Comparison of ENCODE assay signal across 28 mouse cellular contexts in the genomic region with DNA sequence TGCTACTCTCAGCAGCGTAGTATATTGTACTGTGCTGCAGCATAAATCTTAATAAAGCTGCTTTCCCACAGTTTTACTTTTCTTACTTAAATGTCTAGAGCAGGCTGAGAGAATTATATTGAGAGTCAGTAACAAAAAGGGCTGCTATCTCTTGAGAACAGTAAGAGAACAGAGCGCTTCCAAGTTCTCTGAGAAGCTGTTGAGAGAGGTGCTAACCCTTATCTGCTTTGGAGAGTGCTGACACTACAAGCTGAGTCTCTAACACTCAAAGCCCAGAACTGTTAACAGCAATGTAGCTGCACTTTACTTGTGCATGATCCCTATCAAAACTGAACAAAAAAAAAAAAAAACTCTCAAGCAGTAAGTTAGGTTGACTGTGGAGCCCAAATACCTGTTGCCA. TPM values are rescaled to one million over a fixed set of nuclear protein-coding genes. Genes with fewer than 3 reads are reported as not detected.
"Had no signal": no experiment of that assay in that cellular context is flagged by ENCODE, and none has a peak within 500 bp of the region (broad histone marks: within the 10 kb centered on the region; RNA-seq: fewer than 3 reads in every experiment).

No protein-coding gene starts in this region.

- ATAC-seq: inflammation-experienced regulatory T-cells, adult 6 months; intestine, embryonic 16.5 days; midbrain, embryonic 15.5 days had no signal

- H3K27me3 ChIP-seq: limb, embryonic 13.5 days; midbrain, embryonic 15.5 days; neural tube, embryonic 12.5 days; neural tube, embryonic 15.5 days; stomach, embryonic 15.5 days had no signal

- DNase-seq: kidney, adult 18-20 months; kidney, adult 9 months; kidney, postnatal 14 days; kidney, postnatal 4 days; left cerebral cortex, postnatal 4 days; lung, adult 2 months; lung, postnatal 14 days; retina, postnatal 1 day; right cerebral cortex, postnatal 25 days; spleen, adult 18-20 months; thymus, postnatal 25 days had no signal

- H3K4me3 ChIP-seq: limb, embryonic 13.5 days; midbrain, embryonic 12.5 days; midbrain, embryonic 15.5 days; neural tube, embryonic 12.5 days; neural tube, embryonic 15.5 days; stomach, embryonic 15.5 days had no signal

- H3K36me3 ChIP-seq: limb, embryonic 13.5 days; midbrain, embryonic 12.5 days; midbrain, embryonic 15.5 days; neural tube, embryonic 12.5 days; neural tube, embryonic 15.5 days; stomach, embryonic 15.5 days had no signal

- H3K4me1 ChIP-seq: neural tube, embryonic 12.5 days; stomach, embryonic 15.5 days had no signal

- H3K9me3 ChIP-seq: limb, embryonic 13.5 days; midbrain, embryonic 12.5 days; midbrain, embryonic 15.5 days; neural tube, embryonic 12.5 days; neural tube, embryonic 15.5 days; stomach, embryonic 15.5 days had no signal

- H3K9ac ChIP-seq: limb, embryonic 13.5 days; midbrain, embryonic 12.5 days; midbrain, embryonic 15.5 days; neural tube, embryonic 12.5 days; neural tube, embryonic 15.5 days; stomach, embryonic 15.5 days had no signal

- H3K27ac ChIP-seq: limb, embryonic 13.5 days; macrophage; midbrain, embryonic 12.5 days; midbrain, embryonic 15.5 days; neural tube, embryonic 12.5 days; neural tube, embryonic 15.5 days; stomach, embryonic 15.5 days had no signal

- H3K4me2 ChIP-seq: limb, embryonic 13.5 days; midbrain, embryonic 12.5 days; midbrain, embryonic 15.5 days; neural tube, embryonic 12.5 days; neural tube, embryonic 15.5 days; stomach, embryonic 15.5 days had no signal

RNA-seq across cellular contexts. Expression of a gene that starts 9.9 kb away (rescaled TPM):
- total RNA-seq: layer of hippocampus, adult 18-20 months; layer of hippocampus, postnatal 14 days; left cerebral cortex, adult 8-10 months; left cerebral cortex, postnatal 14 days; left cerebral cortex, postnatal 4 days; liver, adult 2 months had no signal
- polyA plus RNA-seq: intestine, embryonic 16.5 days; kidney, embryonic 16.5 days; limb, embryonic 13.5 days; liver, adult 2 months; lung, adult 2 months; lung, embryonic 16.5 days; macrophage; midbrain, embryonic 12.5 days; midbrain, embryonic 15.5 days; neural tube, embryonic 12.5 days; neural tube, embryonic 15.5 days; stomach, embryonic 15.5 days; thymus, postnatal 0 days had no signal
